In the genomic region with DNA sequence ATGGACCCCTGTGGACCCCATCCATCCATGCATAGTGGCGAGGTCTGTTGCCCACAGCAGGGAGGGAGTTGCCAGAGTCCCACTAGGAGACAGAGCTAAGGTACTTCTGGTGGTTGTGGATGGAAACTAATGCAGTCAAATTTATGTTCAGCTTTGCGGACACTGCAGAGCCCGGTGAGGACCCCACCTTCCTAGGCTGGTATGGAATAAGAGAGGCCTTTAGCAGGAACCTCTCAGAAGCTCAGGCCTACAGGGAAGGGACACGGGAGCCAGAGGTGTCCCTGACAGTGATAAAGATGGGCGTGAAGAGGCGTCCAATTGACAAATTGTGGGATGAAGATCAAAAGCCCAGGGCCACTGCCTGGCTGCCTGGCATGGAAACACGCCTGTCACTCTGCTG, we compare ENCODE assay signal across 10 mouse cellular contexts.
DNase-seq lines count a peak whose midpoint lies in the region; ATAC-seq lines count a peak whose summit lies in the region.
"Had no signal": no experiment of that assay in that cellular context is flagged by ENCODE, and none has a peak within 500 bp of the region (broad histone marks: within the 10 kb centered on the region; RNA-seq: fewer than 3 reads in every experiment).

No protein-coding gene starts in this region.

- H3K36me3 ChIP-seq in heart, embryonic 11.5 days (ENCODE audit: control insufficient read depth, insufficient read depth, low read length) = no peaks in the 10 kb centered on the region
- H3K36me3 ChIP-seq in midbrain, embryonic 10.5 days = no peaks in the 10 kb centered on the region
- H3K36me3 ChIP-seq: liver, embryonic 15.5 days had no signal

- H3K4me2 ChIP-seq in heart, embryonic 11.5 days = peak overlapping the region; percentile 65
- H3K4me2 ChIP-seq: liver, embryonic 15.5 days had no signal

- H3K9me3 ChIP-seq in heart, embryonic 11.5 days (replicated peaks; ENCODE audit: control insufficient read depth, low read length) = no peaks in the 10 kb centered on the region
- H3K9me3 ChIP-seq in midbrain, embryonic 10.5 days (replicated peaks) = no peaks in the 10 kb centered on the region
- H3K9me3 ChIP-seq: liver, embryonic 15.5 days had no signal

- H3K27me3 ChIP-seq in heart, embryonic 11.5 days (ENCODE audit: control insufficient read depth, insufficient read depth, low read length) = 0 out of 2 replicates have a peak, but pooled peaks cover 3% of the 10 kb centered on the region
- H3K27me3 ChIP-seq in midbrain, embryonic 10.5 days (ENCODE audit: low read depth, poor library complexity, severe bottlenecking) = peaks cover 48% of the 10 kb centered on the region
- H3K27me3 ChIP-seq: liver, embryonic 15.5 days had no signal

- no peak for DNase-seq in heart, postnatal 4 days
- DNase-seq in right cerebral cortex, postnatal 4 days = peak; percentile 2
- no peak for DNase-seq in right cerebral cortex, adult 18-20 months
- DNase-seq in midbrain, embryonic 10.5 days (ENCODE audit: low spot score) = no peak
- no peak for DNase-seq in spleen, postnatal 10 days (ENCODE audit: low spot score in 2 of 2)
- no peak for DNase-seq in left cerebral cortex, postnatal 36 days (ENCODE audit: low spot score in 2 of 2)
- DNase-seq in adrenal gland, adult (ENCODE audit: inconsistent age in 2 of 2, low spot score in 1 of 2) = no peak
- DNase-seq: kidney, adult 9 months had no signal

- H3K4me1 ChIP-seq in heart, embryonic 11.5 days (ENCODE audit: control insufficient read depth, insufficient read depth, low read length) = peaks cover 4% of the 10 kb centered on the region; the same call in 1 of the 2 replicates
- peaks cover 16% of the 10 kb centered on the region for H3K4me1 ChIP-seq in midbrain, embryonic 10.5 days
- H3K4me1 ChIP-seq: liver, embryonic 15.5 days had no signal

- WGBS in heart, embryonic 11.5 days (ENCODE audit: insufficient replicate concordance) = 31% methylated on average over 7 of the region's 7 CpGs
- 47% methylated on average over 7 of the region's 7 CpGs for WGBS in midbrain, embryonic 10.5 days

- no peak overlapping the region for H3K27ac ChIP-seq in heart, embryonic 11.5 days (ENCODE audit: low read depth, low read length)
- peak overlapping the region; percentile 78 for H3K27ac ChIP-seq in midbrain, embryonic 10.5 days (replicated peaks)
- H3K27ac ChIP-seq: liver, embryonic 15.5 days had no signal

- no peak overlapping the region for H3K9ac ChIP-seq in heart, embryonic 11.5 days (ENCODE audit: low read depth, low read length)
- H3K9ac ChIP-seq: liver, embryonic 15.5 days had no signal

- intact Hi-C loops in left cerebral cortex, postnatal 36 days (cut with DNase I) = no loop called here

- no peak overlapping the region for H3K4me3 ChIP-seq in heart, embryonic 11.5 days (ENCODE audit: low read depth, low read length)
- peak overlapping the region; percentile 47; the same call in 1 of the 2 replicates for H3K4me3 ChIP-seq in midbrain, embryonic 10.5 days
- H3K4me3 ChIP-seq: liver, embryonic 15.5 days had no signal

- no peak for ATAC-seq in heart, embryonic 11.5 days (replicated peaks; ENCODE audit: insufficient number of reproducible peaks, low FRiP score, low TSS enrichment)
